Mouse (Mus musculus): Measurements from ENCODE around the gene Snta1.

Gene Snta1

GRCm38 (mm10) chr2:154422181-154422580 is 14.3 kb upstream of the Snta1 start:
- DNase-seq (ENCODE audit: low read depth): no peak

GRCm38 (mm10) chr2:154420942-154421731 is 13.2 kb upstream of the Snta1 start:
- no peak for DNase-seq (ENCODE audit: low read depth)

GRCm38 (mm10) chr2:154419631-154420515 is 12.0 kb upstream of the Snta1 start:
- DNase-seq (ENCODE audit: low read depth): no peak

GRCm38 (mm10) chr2:154418001-154418400 is 10.1 kb upstream of the Snta1 start:
- no peak for DNase-seq (ENCODE audit: low read depth)

- DNase-seq (ENCODE audit: low read depth): peak; percentile 66
Observed at GRCm38 (mm10) chr2:154417107-154417506, 9.2 kb upstream of the Snta1 start.

GRCm38 (mm10) chr2:154412018-154412666 is 4.2 kb upstream of the Snta1 start:
- peak; percentile 61 for DNase-seq (ENCODE audit: low read depth)

- DNase-seq (ENCODE audit: low read depth): no peak
Observed at GRCm38 (mm10) chr2:154410355-154410754, 2.5 kb upstream of the Snta1 start.

GRCm38 (mm10) chr2:154407063-154407642 is 746 bp downstream of the Snta1 start:
- DNase-seq (ENCODE audit: low read depth): peak; percentile 14

- DNase-seq (ENCODE audit: low read depth): no peak
Observed at GRCm38 (mm10) chr2:154405447-154405994, 2.4 kb downstream of the Snta1 start.

- no peak for DNase-seq (ENCODE audit: low read depth)
Observed at GRCm38 (mm10) chr2:154402811-154403210, 5.1 kb downstream of the Snta1 start.

GRCm38 (mm10) chr2:154401976-154402375 is 5.9 kb downstream of the Snta1 start:
- DNase-seq (ENCODE audit: low read depth): no peak

GRCm38 (mm10) chr2:154399325-154399724 is 8.6 kb downstream of the Snta1 start:
- DNase-seq (ENCODE audit: low read depth): no peak

- DNase-seq (ENCODE audit: low read depth): no peak
Observed at GRCm38 (mm10) chr2:154398267-154398666, 9.6 kb downstream of the Snta1 start.

- DNase-seq (ENCODE audit: low read depth): no peak
Observed at GRCm38 (mm10) chr2:154396529-154396928, 11.4 kb downstream of the Snta1 start.

- DNase-seq (ENCODE audit: low read depth): no peak
Observed at GRCm38 (mm10) chr2:154394602-154395001, 13.3 kb downstream of the Snta1 start.

- DNase-seq (ENCODE audit: low read depth): no peak
Observed at GRCm38 (mm10) chr2:154390180-154390964, 17.5 kb downstream of the Snta1 start.

- DNase-seq (ENCODE audit: low read depth): no peak
Observed at GRCm38 (mm10) chr2:154379103-154379502, 28.8 kb downstream of the Snta1 start.

- DNase-seq (ENCODE audit: low read depth): no peak
Observed at GRCm38 (mm10) chr2:154374807-154375601, 32.9 kb downstream of the Snta1 start.

GRCm38 (mm10) chr2:154373961-154374632 is 33.8 kb downstream of the Snta1 start:
- peak; percentile 84 for DNase-seq (ENCODE audit: low read depth)
